Mouse (Mus musculus) thymus, postnatal 14 days (tissue): ENCODE measurements around the gene Inca1.
A peak's percentile ranks its signal among the peaks of the same experiment; 100 is the strongest.

Source experiments
- DNase-seq: peaks from one replicate; pipeline ENCODE4 v3.0.0; 2021

Gene Inca1

GRCm38 (mm10) chr11:70699722-70700556 lies at the start of gene Inca1, which contains the start of gene Kif1c:
Gene Inca1, minus strand, starts transcription at chr11:70700155.
Gene Kif1c, plus strand, starts transcription at chr11:70700548.
- DNase-seq, result peak; percentile 98

DNA sequence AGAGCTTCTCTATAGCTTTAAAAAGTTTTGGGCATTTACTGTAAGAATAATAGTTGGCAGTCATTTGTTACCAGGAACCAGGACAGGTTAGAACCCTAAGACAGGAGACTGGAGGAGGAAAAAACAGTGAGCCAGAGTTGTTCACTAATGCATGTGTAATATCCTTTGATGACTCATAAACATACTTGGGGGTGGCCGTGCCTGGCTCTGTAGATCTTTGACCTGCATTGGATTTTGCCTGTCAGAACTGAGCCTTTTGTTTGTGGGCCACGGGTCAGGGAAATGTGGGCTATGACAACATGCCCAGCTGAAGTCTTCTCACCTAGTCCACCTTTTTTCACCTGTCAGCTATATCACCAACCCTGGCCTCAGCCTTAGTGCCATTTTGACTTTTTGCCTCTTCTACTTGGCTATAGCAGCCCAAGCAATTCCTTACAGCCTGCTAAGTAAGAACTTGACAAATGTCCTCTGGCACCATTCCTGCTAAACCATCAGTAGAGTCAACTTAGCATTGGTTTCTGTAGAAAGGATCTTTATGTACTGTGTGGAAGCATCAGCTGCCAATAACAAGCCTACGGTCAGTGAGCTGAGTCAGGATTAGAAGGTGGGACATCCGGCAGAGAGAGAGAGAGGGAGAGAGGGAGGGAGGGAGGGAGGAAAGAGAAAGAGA lies 48.1 kb upstream of the Inca1 start:
- no peak for DNase-seq

- no peak for DNase-seq
Measured at GRCm38 (mm10) chr11:70745636-70746035, 45.7 kb upstream of the Inca1 start.

DNA sequence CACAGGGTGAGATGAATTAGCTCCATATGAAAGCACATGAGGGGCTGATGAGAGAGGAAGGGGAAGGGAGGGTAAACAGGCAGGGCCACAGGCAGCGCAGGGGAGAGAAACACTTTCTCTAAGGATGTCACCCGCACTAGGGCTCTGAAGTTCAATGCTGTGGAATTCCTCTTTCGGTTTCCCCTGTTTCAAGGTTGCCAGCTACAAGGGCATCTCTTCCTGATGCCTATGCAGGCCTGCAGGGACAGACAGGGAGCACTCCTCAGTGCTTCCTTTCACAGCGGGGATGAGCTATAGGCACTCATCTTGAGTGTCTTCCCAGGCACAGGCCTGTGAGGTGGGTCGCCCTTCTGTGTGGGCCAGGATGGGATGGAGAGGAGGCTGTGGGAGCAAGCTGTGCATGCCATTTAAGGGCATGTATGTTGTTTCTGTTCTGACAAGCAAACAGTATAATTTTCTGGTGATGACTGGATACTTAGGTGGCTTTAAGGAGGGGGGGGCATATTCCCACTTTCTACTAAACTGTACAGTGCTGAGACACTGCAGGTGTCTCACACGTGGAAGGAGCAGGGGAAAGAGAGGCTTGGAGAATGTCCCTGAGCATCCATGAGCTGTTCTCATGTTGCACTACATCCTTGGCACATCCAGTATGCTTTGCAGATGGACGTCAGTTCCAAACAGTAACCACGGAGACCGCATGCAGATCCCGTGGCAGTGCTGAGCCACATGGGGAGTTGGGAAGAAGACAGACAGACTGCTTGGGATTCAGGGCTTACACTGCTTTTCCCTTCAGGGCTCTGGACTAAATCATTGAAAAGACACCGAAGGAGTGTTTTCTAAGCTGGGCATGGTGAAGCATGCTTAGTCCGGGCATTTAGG lies 42.9 kb upstream of the Inca1 start:
- no peak for DNase-seq

DNA sequence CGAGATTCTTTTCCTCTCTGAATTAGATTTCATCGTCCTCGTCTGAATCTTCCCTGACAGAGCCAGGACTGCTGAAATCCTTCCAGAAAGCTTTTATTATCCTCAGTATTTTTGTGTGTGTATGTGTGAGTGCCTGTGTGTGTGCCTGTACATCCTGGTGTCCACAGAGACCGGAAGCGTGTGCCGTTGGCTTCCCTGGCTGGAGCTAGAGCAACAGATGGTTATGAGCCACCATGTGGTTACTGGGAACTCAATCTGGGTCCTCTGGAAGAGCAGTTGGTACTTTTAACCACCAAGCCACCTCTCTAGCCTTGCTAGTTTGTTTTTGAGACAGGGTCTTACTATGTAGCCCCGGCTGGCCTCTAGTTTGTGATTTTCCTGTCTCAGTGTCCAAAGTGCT lies 42.2 kb upstream of the Inca1 start:
- DNase-seq, result no peak

DNA sequence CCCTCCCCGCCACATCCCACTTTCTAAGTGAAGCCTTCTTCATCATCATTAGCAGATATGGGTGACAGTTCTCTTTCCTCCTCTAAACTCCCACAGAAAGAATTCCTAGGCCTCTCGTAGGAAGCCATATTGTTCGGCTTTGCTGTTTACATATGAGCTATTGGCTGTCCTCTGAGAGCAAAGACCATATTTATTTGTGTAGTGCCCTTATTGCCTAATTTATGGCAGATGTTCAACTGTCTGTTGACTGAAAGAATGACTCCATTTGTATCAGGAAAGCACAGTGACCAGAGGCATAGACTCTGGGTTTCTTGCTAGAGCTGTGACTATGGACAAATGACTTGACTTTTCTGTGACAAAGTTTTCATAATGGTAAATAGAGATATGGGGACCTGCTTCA lies 41.6 kb upstream of the Inca1 start:
- DNase-seq, result no peak

DNA sequence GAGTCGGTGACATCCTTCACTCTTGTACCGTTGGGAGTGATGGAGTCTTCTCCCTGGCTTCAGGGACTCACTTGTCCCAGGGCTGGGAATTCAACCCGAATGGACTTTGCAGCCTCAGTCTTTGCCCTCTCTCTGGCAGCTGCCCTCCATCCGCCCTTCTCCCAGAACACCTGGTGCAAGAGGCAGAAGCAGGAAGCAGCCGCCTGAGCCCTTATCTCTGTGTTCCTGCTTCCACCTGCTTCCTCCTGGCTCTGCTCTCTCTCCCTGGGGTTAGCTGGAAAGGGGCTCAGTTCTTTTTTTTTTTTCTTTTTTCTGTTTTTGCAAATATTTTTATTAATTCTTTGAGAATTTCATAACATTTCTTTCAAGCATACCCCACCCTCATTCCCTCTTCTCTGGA lies 37.8 kb upstream of the Inca1 start:
- no peak for DNase-seq

- DNase-seq, result no peak
Measured at GRCm38 (mm10) chr11:70733256-70733655, 33.3 kb upstream of the Inca1 start.

DNA sequence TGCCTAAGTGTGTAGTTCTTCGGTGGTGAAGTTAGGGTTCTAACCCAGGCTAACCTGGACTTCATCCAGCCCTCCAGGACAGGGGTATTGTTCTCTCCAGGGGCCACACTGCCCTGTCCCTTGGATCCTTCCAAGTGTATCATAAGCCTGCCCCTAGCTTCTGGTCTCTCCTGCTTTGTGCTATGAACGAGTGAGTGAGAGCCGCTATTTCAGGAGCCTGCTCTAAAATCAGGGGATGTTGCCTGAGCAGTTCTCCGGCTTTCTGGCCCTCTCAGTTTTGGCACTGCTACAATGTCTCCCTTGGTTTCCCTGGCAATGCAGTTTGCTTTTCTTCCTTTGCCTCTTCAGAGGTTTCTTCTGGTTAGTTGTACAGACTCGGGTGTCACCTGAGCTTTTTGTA lies 31.2 kb upstream of the Inca1 start:
- no peak for DNase-seq

DNA sequence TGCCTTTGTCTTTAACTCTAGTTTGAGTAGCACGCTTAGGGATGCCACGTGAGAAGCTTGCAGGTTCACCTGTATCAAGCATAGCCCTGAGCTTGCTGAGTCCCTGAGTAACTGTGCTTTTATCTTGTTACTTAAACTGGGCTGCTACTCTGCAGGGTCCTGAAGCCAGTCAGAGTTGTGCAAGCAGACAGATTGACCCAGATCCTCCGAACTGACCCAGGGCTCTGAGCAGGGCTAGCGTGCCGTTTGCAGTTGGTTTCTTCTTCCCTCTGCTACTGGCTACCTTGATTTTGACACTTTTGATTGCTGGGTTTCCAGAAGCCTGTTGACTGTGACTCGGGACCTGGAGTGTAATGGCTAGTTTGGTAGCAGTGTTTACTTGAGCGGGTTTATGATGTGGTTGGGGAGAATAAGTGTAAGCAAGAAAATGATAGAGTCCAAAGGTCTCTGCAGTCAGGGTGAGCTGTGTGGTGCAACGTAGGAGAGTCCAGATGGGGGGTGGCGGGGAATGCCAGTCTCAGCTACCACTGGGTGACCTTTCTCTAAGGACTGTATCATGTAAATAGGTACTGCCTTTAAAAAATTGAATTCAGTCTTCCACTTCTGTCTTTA lies 30.6 kb upstream of the Inca1 start:
- DNase-seq, result no peak

DNA sequence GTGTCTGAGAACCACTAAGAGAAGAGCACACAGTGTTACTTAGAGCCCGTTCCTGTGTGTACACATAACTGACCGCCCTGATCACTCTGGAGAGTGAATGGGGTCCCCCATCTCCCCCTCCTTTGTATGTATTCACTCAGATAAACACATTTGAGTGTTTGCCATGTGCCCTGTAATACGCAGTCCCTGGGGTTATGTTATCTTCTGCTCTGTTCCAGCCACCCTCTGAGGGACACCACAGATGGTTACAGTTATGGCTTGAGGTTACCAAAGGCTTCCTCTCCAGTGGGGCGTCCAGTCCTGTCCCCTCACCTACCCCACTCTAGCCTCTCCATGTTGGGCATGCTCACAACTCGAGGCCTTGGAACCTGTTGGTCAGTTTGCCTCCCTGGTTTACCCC lies 27.4 kb upstream of the Inca1 start:
- no peak for DNase-seq

GRCm38 (mm10) chr11:70726585-70726984 lies 26.6 kb upstream of the Inca1 start:
- DNase-seq, result no peak

DNA sequence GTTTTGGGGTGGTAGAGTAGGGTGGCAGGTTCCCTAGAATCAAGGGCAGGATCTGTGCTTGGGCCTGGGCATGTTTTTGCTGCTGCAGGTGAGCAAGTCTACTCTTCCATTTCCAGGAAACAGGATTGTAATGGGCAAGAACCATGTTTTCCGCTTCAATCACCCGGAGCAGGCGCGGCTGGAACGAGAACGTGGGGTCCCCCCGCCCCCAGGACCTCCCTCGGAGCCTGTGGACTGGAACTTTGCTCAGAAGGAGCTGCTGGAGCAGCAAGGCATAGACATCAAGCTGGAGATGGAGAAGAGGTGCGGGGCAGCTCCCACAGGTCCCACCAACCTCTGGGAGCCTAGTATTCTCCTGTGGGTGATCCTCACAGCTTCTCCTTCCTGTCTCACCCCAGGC lies 24.8 kb upstream of the Inca1 start:
- no peak for DNase-seq

DNA sequence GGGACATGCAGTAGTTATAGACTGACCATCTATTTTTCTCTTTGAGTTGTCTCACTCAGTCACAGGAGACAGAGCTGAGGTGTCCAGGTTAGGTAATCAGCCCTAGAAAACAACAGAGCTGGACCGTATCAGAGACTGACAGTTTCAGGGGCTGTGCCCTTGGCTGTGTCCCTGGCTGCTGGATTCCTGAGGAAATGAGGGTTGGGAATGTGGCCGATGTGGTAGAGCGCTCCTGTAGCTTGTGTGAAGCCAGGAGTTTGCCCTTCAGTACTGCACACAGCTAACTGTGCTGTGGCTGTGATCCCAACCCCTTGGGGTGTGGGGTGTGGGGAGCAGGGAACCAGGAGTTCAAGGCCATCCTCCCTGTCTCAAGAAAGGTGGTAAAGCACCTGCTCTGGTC lies 21.1 kb upstream of the Inca1 start:
- no peak for DNase-seq

- DNase-seq, result no peak
Measured at GRCm38 (mm10) chr11:70720567-70720966, 20.6 kb upstream of the Inca1 start.

DNA sequence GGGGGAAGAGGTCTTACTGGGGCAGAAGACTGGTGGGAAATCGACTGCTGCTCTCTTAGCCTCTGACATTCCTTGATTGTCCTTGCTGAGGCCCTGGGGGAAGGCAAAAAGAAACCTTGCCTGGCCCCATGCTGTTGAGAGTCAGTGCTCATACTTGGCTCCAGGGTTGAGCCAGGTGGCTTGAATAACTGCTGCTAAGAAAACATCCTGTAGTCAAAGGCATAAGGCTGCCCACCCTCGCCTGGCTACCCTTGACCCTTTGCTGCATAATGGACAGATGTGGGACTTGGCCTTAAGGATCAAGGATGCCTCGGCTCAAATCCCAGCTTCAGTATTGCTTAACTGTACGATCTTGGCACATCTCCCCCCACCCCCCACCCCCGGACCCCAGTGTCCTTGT lies 18.5 kb upstream of the Inca1 start:
- DNase-seq, result no peak

- DNase-seq, result no peak
Measured at GRCm38 (mm10) chr11:70715832-70716231, 15.9 kb upstream of the Inca1 start.

GRCm38 (mm10) chr11:70713222-70713621 lies 13.3 kb upstream of the Inca1 start:
- DNase-seq, result no peak

DNA sequence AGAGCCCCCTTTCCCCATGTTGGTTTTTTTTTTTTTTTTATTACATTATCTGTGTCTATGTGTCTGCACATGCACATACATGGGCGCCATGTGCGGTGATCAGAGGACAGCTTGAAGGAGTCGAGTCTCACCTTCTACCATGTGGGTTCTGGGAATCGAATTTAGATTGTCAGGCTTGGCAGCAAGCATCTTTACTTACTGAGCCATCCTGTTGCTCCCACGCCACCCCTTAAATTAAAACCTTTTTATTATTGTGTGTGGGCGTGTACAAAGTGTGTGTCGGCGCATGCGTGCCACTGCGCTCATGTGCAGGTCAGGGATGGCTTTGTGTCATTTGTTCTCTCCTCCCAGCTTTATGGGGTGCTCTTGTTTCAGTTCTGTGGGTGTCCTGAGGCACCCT lies 11.1 kb upstream of the Inca1 start:
- no peak for DNase-seq

DNA sequence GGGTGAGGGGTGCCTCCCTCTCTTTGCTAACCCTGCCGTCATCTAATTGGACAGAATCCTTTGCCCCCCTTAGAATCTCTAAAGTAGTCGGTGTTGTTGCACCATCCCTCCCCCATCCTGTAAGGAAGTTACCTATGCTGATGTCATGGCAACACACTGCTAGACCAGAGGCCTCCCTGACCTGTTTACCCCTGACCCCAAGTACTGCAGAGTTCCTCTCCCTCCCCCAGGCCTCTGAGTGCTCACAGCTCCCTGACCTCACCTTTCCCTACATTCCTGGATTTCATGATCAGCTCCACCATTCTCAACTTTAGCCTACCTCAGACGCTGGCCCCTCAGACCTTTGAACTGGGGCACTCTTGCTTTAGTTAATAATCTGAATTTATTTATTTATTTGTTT lies 6.2 kb upstream of the Inca1 start:
- DNase-seq, result no peak

DNA sequence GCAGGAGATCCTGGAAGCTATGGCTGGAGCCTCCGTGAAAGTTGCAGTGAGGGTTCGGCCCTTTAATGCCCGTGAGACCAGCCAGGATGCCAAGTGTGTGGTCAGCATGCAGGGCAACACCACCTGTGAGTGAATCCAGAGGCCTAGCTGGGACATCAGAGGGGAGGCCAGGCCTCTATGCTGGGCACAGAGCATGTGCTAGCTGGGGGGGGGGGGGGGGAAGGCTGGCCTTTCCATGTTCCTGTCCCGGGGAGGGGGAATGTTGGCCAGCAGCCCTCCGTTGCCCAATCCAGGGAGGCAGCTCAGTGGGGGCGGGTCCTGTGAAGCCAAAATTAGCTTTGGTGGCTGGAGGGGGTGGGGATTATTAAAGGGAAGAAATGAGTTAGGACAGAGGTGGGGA lies 2.8 kb upstream of the Inca1 start:
- no peak for DNase-seq

- DNase-seq, result no peak
Measured at GRCm38 (mm10) chr11:70701984-70702733, 2.2 kb upstream of the Inca1 start.
